Mouse (Mus musculus): Measurements from ENCODE around the gene Rab3c. TPM values are rescaled to one million over a fixed set of nuclear protein-coding genes. Genes with fewer than 3 reads are reported as not detected.
A peak's percentile ranks its signal among the peaks of the same experiment; 100 is the strongest.

The Rab3c gene
- total RNA-seq, 2 experiments from 2014 or later = 155 to 184 TPM

- intact Hi-C loops (cut with DNase I) = no loop called here
- no peak for DNase-seq (ENCODE audit: low spot score in 2 of 2)
Observed at GRCm38 (mm10) chr13:110218497-110218896, 62.3 kb downstream of the Rab3c start.

GRCm38 (mm10) chr13:110211526-110212075 lies 69.2 kb downstream of the Rab3c start:
- DNase-seq (ENCODE audit: low spot score in 2 of 2) = no peak
- intact Hi-C loops (cut with DNase I) = no loop called here

GRCm38 (mm10) chr13:110198906-110199305 lies 81.9 kb downstream of the Rab3c start:
- intact Hi-C loops (cut with DNase I) = no loop called here
- peak; percentile 21 to 39 for DNase-seq (ENCODE audit: low spot score in 2 of 2)

- no peak for DNase-seq (ENCODE audit: low spot score in 2 of 2)
- intact Hi-C loops (cut with DNase I) = no loop called here
Observed at GRCm38 (mm10) chr13:110190039-110190438, 90.8 kb downstream of the Rab3c start.

- DNase-seq (ENCODE audit: low spot score in 2 of 2) = no peak
- intact Hi-C loops (cut with DNase I) = no loop called here
Observed at GRCm38 (mm10) chr13:110184963-110185685, 95.7 kb downstream of the Rab3c start.

- no peak for DNase-seq (ENCODE audit: low spot score in 2 of 2)
Observed at GRCm38 (mm10) chr13:110175651-110176050, 105.1 kb downstream of the Rab3c start.

GRCm38 (mm10) chr13:110169669-110170068 lies 111.1 kb downstream of the Rab3c start:
- intact Hi-C loops (cut with DNase I) = loop anchor here (10.0 kb wide), 1 partner anchor 115 kb away; the partner anchor contains the start of gene Rab3c
- no peak for DNase-seq (ENCODE audit: low spot score in 2 of 2)

More at GRCm38 (mm10) chr13:110175651-110176050, 105.1 kb downstream of the Rab3c start:
- intact Hi-C loops (cut with DNase I) = loop anchor here (10.0 kb wide), 1 partner anchor 109 kb away; the partner anchor contains the start of gene Rab3c

GRCm38 (mm10) chr13:110169152-110169551 lies 111.6 kb downstream of the Rab3c start:
- no peak for DNase-seq (ENCODE audit: low spot score in 2 of 2)
- intact Hi-C loops (cut with DNase I) = no loop called here

- DNase-seq (ENCODE audit: low spot score in 2 of 2) = no peak
- intact Hi-C loops (cut with DNase I) = no loop called here
Observed at GRCm38 (mm10) chr13:110168570-110168969, 112.2 kb downstream of the Rab3c start.

- no peak for DNase-seq (ENCODE audit: low spot score in 2 of 2)
- intact Hi-C loops (cut with DNase I) = no loop called here
Observed at GRCm38 (mm10) chr13:110166622-110167330, 114.0 kb downstream of the Rab3c start.

GRCm38 (mm10) chr13:110159980-110160379 lies 120.8 kb downstream of the Rab3c start:
- intact Hi-C loops (cut with DNase I) = no loop called here
- no peak for DNase-seq (ENCODE audit: low spot score in 2 of 2)

GRCm38 (mm10) chr13:110158588-110159519 lies 121.9 kb downstream of the Rab3c start:
- no peak for DNase-seq (ENCODE audit: low spot score in 2 of 2)
- intact Hi-C loops (cut with DNase I) = no loop called here

- intact Hi-C loops (cut with DNase I) = no loop called here
- DNase-seq (ENCODE audit: low spot score in 2 of 2) = no peak
Observed at GRCm38 (mm10) chr13:110145545-110145944, 135.3 kb downstream of the Rab3c start.

- DNase-seq (ENCODE audit: low spot score in 2 of 2) = no peak
- intact Hi-C loops (cut with DNase I) = no loop called here
Observed at GRCm38 (mm10) chr13:110145019-110145418, 135.8 kb downstream of the Rab3c start.

GRCm38 (mm10) chr13:110139339-110139738 lies 141.5 kb downstream of the Rab3c start:
- peak; percentile 47 to 75 for DNase-seq (ENCODE audit: low spot score in 2 of 2)
- intact Hi-C loops (cut with DNase I) = no loop called here

GRCm38 (mm10) chr13:110138644-110139043 lies 142.2 kb downstream of the Rab3c start:
- no peak for DNase-seq (ENCODE audit: low spot score in 2 of 2)
- intact Hi-C loops (cut with DNase I) = no loop called here

- intact Hi-C loops (cut with DNase I) = loop anchor here (10.0 kb wide), 1 partner anchor 53 kb away; no protein-coding TSS in a partner anchor
- DNase-seq (ENCODE audit: low spot score in 2 of 2) = peak in 1 of 2 experiments; percentile 8
Observed at GRCm38 (mm10) chr13:110127613-110128258, 153.1 kb downstream of the Rab3c start.

- intact Hi-C loops (cut with DNase I) = loop anchor here (10.0 kb wide), 1 partner anchor 48 kb away; no protein-coding TSS in a partner anchor
- DNase-seq (ENCODE audit: low spot score in 2 of 2) = no peak
Observed at GRCm38 (mm10) chr13:110122825-110123224, 158.0 kb downstream of the Rab3c start.

GRCm38 (mm10) chr13:110116892-110117291 lies 163.9 kb downstream of the Rab3c start:
- DNase-seq (ENCODE audit: low spot score in 2 of 2) = peak; percentile 31 to 35
- intact Hi-C loops (cut with DNase I) = no loop called here
